Mouse (Mus musculus): ENCODE results near the gene Trim72.
"Not testable (repeated sequence)": the region's sequence is repeated elsewhere in the genome, so short reads cannot be mapped to it uniquely, and the experiment has no call there.

Gene Trim72

GRCm38 (mm10) chr7:128006193-128006592 lies 2.4 kb downstream of the Trim72 start:
- DNase-seq (ENCODE audit: low spot score in 2 of 2), result no peak

- no peak for DNase-seq (ENCODE audit: low spot score in 2 of 2)
Observed at GRCm38 (mm10) chr7:128009715-128010340, 6.1 kb downstream of the Trim72 start.

GRCm38 (mm10) chr7:128012136-128012780 lies 8.5 kb downstream of the Trim72 start:
- DNase-seq (ENCODE audit: low spot score in 2 of 2), result no peak

- no peak for DNase-seq (ENCODE audit: low spot score in 2 of 2)
Observed at GRCm38 (mm10) chr7:128013116-128013515, 9.4 kb downstream of the Trim72 start.

- DNase-seq (ENCODE audit: low spot score in 2 of 2), result not testable (repeated sequence)
Observed at GRCm38 (mm10) chr7:128016134-128016533, 12.4 kb downstream of the Trim72 start.

GRCm38 (mm10) chr7:128016650-128017049 lies 12.9 kb downstream of the Trim72 start:
- DNase-seq (ENCODE audit: low spot score in 2 of 2), result no peak

- DNase-seq (ENCODE audit: low spot score in 2 of 2), result no peak
Observed at GRCm38 (mm10) chr7:128018275-128018674, 14.5 kb downstream of the Trim72 start.

- DNase-seq (ENCODE audit: low spot score in 2 of 2), result no peak
Observed at GRCm38 (mm10) chr7:128019187-128019586, 15.4 kb downstream of the Trim72 start.

- DNase-seq (ENCODE audit: low spot score in 2 of 2), result no peak
Observed at GRCm38 (mm10) chr7:128022974-128023373, 19.2 kb downstream of the Trim72 start.

- DNase-seq (ENCODE audit: low spot score in 2 of 2), result no peak
Observed at GRCm38 (mm10) chr7:128023565-128023964, 19.8 kb downstream of the Trim72 start.

GRCm38 (mm10) chr7:128024364-128024763 lies 20.6 kb downstream of the Trim72 start:
- no peak for DNase-seq (ENCODE audit: low spot score in 2 of 2)

GRCm38 (mm10) chr7:128024932-128025331 lies 21.2 kb downstream of the Trim72 start:
- no peak for DNase-seq (ENCODE audit: low spot score in 2 of 2)

GRCm38 (mm10) chr7:128025381-128025780 lies 21.6 kb downstream of the Trim72 start:
- no peak for DNase-seq (ENCODE audit: low spot score in 2 of 2)

- no peak for DNase-seq (ENCODE audit: low spot score in 2 of 2)
Observed at GRCm38 (mm10) chr7:128031403-128031976, 27.7 kb downstream of the Trim72 start.

GRCm38 (mm10) chr7:128032290-128032988 lies 28.7 kb downstream of the Trim72 start:
- DNase-seq (ENCODE audit: low spot score in 2 of 2), result no peak

GRCm38 (mm10) chr7:128032989-128033293 lies 29.2 kb downstream of the Trim72 start:
- DNase-seq (ENCODE audit: low spot score in 2 of 2), result no peak

GRCm38 (mm10) chr7:128033616-128034015 lies 29.9 kb downstream of the Trim72 start:
- DNase-seq (ENCODE audit: low spot score in 2 of 2), result no peak

GRCm38 (mm10) chr7:128042161-128042820 lies 38.5 kb downstream of the Trim72 start:
- DNase-seq (ENCODE audit: low spot score in 2 of 2), result not testable (repeated sequence)

- DNase-seq (ENCODE audit: low spot score in 2 of 2), result no peak
Observed at GRCm38 (mm10) chr7:128044142-128044785, 40.5 kb downstream of the Trim72 start.

- DNase-seq (ENCODE audit: low spot score in 2 of 2), result no peak
Observed at GRCm38 (mm10) chr7:128045640-128046039, 41.9 kb downstream of the Trim72 start.

- DNase-seq (ENCODE audit: low spot score in 2 of 2), result no peak
Observed at GRCm38 (mm10) chr7:128048819-128049218, 45.1 kb downstream of the Trim72 start.

GRCm38 (mm10) chr7:128049254-128049653 lies 45.5 kb downstream of the Trim72 start:
- DNase-seq (ENCODE audit: low spot score in 2 of 2), result no peak

All from frontal cortex, postnatal 14 days (tissue).